Mouse (Mus musculus) cerebellum, postnatal 4 days (tissue): ENCODE measurements around the gene Ccl8.

Source experiments
- DNase-seq, 2 experiments: peaks; one replicate each; pipeline ENCODE4 v3.0.0; 2022; ENCODE audit warnings: low spot score in 2 of 2, mixed read lengths in 1 of 2

Gene Ccl8

DNA sequence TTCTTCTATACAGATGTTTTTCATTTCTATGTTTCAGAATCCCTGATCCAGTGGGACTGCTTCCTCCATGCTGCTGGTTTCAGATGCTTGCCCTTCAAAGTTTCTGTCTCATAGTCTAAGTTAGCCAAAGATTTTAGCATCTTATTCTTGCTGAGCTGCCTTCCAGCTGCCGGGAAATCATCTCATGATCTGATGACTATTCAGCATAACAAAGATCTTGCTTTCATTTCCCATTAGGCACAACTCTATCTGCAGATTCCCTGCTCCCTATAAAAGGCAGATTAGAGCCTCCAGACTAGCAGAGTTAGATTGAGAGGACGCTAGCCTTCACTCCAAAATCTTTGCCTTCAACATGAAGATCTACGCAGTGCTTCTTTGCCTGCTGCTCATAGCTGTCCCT lies at the start of gene Ccl8:
TSS of gene Ccl8 (plus strand) at position 301 of the 400 bp plus-strand sequence.
- no peak for DNase-seq

DNA sequence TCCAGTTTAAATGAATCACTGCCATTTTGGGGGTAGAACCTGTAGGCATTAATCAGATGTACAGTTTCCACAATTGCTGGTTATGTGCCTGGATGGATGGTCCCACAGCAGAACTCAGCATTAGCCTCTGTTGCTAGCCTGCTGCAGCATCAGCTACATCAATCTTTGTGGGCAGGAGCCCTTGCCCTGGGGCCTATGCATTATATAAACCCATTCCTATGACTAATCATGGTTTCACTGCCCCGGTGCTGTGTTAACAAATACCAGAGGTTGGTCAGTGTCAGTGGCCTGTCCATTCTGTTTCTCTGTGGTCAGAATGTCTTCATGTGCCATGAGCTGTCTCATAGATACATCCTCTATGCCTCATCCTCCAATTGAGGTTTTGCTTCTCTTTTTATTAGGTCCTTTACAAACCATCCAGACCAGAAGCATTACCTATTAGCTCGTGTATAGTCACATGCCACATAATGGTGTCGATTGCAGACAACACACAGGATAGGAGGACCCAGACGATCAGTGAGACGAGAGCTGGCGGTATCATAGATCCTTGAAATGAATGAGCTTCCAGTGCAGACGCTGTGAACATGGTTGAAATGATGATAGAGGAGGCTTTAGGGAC lies 47.9 kb upstream of the Ccl8 start:
- DNase-seq, result no peak

DNA sequence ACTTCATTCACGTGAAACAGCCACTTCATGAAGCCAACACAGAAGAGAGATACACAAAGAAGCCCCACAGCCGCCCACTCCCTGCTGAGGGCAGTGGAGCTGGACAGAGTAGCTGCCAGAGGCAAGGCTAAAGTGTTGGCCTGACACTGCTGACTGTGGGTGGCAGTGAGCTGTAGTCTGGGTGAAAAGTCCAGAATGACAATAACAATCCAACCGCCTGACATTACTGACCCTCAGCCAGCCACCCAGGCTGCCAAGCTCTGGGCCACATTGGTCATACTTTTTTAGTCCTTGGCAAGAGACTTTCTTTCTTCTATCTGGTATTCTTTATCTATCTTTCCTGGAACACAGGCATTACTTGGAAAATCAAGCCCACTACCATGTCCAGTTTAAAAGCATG lies 43.9 kb upstream of the Ccl8 start:
- DNase-seq, result no peak

DNA sequence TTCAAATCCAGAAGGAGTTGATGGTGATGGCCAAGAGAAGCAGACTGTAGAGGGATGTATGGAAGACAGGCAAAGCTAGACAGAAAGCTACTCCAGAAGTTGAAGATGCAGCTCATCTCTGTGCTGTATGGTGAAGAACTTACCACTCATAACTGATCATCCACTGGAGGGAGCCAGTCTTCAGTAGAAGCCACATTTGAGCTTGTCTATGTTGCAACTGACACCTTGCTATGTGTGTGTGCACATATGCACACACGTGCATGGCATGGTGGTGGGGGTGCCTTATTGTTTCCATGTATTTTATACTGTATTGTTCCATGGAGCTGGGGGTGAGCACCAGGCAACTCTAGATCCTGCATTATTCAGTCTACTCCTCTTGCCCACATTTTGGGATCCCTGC lies 42.6 kb upstream of the Ccl8 start:
- no peak for DNase-seq

DNA sequence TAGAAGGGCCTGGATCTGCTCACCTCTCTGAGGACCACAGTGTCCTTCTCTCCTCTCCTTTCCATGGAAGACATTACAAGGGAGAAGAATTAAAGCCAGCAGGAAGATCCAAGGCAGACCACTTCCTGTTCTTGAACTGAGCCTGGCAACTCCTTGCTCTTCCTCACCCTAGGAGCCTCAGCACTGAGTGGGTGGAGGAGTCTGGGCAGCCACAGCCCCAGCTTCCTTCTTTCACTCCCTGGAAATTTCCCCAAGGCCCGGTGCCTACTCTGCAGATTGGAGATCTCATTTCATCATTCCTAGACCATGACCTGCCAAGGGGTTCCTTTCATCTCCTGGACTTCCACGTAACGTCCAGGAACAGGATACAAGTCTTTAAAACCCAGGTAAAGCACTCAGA lies 42.0 kb upstream of the Ccl8 start:
- no peak for DNase-seq

DNA sequence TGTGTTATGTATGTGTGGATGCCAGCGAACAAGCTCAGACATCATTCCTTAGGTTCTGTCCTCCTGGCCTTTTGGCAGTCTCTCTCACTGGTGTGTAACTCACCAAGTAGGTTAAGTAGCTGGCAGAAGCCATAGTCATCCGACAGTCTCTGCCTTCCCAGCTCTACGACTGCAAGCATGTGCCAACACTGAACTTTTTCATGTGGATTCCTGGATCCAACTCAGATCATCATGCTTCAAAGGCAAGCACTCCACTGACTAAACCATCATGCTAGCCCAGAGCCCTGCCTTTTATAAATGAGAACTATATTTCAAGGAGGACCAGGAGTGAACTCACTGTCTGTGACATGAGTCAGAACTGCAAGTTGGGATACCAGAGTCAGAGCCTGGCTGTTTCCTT lies 41.3 kb upstream of the Ccl8 start:
- no peak for DNase-seq

DNA sequence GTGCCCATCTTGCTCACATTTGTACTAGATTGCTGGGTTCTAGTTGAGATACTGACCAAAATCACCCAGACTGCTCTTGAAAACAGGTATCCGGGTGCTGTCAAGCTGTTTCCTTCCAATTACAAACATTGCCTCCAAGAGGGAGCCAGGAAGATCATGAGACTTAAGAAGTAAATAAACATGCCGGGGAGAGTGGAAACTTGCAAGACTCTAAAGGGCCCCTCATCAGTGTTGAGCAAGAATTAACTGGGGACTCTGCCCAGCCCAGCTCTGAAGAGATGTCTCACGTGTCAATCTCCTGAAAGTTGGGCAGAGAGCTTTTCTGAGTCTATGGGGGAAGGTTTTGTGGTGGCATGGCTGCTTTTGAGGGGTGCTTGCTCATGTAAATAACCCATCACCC lies 38.0 kb upstream of the Ccl8 start:
- no peak for DNase-seq

DNA sequence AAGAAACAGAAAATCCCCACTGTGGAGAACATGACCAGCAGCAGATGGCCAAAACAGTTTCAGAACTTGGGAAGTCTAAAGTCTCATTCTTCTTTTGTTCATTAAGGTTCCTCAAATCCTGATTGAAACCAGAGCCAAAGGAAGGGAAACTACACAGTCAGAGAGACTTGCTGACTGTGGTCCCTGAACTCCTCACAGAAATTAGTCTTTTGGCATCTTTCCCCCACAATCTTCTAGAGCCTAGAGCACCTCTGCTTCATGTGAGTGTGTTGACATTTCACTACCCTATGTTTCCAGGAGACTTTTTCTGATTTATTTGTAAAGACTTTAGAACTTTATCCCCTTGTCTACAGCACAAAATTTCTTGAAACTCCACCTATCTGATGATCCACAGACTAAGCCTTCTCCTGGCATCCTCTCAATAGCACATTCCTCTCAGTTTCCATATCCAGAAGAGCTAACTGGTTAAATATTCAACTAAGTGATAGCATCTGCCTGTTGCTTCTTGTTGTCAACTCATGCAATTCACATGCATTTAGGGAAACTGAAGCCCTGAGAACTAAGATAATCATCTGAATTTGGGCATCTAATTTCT lies 36.8 kb upstream of the Ccl8 start:
- no peak for DNase-seq

DNA sequence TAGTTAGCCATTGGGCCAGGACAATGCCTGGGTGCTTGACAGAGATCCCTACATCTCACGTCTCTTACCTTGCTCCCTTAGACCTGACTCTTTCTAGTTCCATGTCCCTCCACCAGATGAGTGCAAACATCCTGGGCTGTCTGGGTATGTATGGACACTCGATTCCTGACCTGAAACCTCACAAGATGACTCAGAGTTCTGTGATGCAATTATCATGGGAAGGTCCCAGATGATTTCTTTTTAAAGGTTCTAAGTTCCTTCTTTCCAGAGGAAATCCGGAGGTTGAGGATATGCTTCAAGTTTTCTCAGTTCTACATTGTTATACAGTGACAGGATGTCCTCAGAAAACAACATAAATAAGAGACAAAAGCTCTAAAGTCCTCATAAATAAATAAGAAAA lies 34.1 kb upstream of the Ccl8 start:
- DNase-seq, result no peak

DNA sequence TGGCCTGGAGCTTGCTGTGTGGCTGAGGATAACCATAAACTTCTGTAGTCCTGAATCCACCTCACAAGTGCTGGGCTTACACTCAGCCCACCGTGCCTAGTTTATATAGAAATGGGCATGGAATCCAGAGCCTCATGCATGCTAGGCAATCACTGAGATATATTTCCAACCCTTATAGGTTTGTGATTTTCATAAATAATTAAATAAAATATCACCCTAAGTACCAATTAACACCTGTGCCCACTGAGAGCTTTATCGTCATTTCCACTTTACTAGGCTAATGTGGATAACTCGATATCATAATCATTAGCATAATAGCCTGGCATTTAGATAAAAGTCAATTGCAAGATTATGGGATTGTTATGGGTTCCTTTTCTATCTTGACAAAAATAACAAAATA lies 30.6 kb upstream of the Ccl8 start:
- no peak for DNase-seq

DNA sequence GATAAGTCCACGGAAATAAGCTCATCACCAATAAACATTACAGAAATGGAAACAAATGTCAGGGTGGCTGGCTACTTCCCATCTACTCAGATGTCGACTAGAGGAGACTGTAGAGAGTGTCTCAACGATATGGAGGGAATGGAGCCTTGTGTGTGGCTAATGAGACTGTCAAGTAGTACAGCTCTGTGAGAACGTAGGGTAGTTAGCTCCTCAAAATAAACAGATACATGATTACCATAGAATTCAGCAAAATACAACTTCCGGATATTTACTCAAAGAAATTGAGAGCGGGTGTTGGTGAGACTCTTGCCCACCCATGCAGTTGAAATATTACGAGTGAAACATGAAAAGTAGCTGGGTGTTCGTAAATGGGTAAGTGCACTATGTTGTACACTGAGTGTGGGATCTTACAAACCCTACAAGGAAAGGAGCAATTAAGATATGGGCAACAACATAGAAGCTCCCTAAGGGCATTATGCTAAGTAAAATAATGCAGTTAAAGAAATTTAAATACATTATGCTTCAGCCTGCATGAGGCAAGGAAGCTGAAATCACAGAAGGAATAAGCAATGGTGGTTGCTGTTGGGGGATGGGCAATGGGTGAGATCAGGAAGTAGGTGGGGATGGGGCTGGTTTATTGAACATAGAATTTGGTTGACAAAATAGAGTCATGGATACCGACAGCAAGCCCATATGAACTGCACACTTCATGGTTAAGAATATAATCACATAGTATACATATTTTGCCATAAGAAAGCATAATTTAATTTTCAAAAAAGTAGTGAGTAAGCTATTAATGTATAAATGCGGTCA lies 15.3 kb upstream of the Ccl8 start:
- no peak for DNase-seq

DNA sequence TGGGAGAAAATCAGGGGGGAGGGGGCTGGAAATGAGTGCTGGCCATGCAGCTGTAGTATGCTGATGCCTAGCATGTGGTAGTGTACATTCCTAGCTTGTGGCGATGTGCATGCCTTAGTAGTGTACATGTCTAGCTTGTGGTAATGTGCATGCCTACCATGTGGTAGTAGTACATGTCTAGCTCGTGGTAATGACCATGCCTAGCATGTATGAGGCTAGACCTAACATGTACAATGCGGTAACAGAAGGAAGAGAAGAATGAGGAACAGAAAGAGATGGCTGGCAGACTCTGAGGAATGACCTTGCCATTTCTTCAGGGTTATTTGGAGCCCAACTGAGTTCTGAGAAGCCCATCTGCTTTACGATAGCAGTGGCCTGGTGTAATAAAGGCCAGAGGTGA lies 13.9 kb upstream of the Ccl8 start:
- no peak for DNase-seq

DNA sequence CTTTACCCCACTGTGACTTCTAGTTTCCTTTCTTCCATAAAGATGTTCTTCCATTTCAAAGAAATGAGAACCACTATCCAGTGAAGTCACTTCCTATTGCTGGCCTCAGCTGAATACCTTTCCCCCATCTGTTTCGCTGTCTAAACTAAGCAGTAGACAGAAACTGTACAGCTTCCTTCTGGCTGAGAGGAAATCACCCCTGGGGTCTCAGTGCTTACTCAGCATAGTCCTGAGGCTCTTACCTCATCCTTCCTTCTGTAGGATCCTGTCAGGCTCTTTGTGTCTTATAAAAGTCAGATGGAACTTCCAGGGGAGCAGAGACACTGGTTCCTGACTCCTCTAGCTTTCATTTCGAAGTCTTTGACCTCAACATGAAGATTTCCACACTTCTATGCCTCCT lies 13.5 kb upstream of the Ccl8 start, which contains the start of gene Ccl12:
TSS of gene Ccl12 (plus strand) at position 317 of the 400 bp plus-strand sequence.
- no peak for DNase-seq

DNA sequence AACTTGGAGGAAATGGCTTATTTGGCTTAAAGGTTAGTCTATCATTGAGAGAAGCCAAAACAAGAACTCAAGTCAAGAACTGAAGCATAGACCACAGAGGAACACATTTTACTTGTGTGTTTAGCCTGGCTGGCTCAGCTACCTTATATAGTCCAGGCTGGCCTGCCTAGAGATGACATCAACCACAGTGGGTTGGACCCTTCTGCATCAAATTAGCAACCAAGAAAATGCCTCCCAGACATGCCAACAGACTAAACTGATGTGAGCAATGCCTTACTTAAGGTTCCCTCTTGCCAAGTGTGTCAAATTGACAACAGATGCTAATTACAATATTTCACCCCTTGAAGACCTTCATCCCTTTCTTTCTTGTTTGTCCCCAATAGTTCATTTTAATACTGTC lies 5.4 kb upstream of the Ccl8 start:
- no peak for DNase-seq

DNA sequence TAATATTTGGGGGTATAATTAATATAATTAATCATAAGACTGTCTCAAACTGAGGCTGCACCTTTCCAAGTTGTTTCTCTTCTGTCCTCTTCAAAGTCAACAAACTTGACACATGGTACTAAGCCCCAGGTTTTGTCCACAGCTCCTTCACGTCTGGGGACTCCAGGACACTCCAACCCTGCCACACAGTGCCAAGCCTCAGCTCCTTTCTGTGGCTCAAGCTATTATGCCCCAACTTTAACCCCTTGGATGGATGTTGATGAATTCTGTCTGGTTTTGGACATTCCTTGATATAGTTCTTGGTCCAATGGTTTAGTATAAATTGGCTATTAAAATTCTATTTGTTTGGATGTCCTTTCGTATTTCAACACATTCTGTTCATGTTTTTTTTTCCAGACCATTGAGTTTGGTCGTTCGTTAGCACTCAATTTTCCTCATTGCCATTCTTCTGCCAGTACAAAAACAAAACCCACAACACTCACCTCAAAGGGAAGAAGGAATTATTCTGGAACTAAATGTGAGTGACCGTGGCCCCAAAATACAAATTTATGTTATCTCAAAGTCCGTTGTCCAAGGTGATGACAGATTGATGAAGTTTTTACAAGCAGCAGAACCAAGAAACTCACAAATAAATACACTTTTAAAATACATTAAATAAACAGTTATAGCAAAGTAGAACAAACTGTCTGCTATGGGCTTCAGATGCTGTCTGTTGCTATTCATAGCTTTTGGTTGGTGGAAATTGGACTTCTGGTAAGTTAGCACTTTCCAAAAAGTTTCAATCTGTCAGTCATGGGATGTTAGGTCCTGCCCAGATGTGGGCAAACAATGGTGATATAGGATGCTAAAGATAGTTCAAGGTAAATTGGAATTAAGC lies 4.4 kb upstream of the Ccl8 start:
- DNase-seq, result no peak

DNA sequence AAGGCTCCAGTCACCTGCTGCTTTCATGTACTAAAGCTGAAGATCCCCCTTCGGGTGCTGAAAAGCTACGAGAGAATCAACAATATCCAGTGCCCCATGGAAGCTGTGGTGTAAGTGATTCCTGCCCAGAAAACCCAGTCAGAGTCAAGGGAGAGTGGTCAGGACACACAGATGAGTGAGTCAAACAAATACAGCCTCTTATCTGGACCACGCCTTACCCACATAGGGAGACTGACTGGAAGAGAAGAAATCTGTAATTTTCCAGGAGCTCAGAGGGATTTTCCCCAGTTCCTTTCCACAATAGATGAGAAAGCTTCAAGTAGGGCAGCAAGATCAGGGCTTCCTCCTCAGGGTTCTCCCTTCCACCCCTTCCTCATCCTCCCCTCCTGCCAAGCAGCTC lies 1.1 kb downstream of the Ccl8 start:
- no peak for DNase-seq

DNA sequence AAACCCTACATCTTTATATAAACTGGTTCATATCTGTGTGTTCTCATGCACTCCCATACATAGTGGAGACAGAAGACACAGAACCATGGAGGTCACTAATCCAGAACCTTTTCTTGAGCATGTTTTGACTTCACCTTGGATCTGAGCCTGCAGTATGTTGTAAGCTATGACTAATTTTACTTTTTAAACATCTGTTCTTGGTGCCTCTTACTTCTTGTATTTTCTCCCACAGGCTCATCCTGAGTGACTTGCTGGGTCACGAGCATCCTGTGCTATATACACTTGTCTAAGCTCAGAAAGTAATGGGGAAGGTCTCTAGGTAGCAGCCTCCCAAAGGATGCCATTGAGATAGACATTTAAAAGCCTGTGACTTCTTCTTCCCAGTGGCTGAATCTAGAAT lies 18.0 kb downstream of the Ccl8 start:
- DNase-seq, result no peak

DNA sequence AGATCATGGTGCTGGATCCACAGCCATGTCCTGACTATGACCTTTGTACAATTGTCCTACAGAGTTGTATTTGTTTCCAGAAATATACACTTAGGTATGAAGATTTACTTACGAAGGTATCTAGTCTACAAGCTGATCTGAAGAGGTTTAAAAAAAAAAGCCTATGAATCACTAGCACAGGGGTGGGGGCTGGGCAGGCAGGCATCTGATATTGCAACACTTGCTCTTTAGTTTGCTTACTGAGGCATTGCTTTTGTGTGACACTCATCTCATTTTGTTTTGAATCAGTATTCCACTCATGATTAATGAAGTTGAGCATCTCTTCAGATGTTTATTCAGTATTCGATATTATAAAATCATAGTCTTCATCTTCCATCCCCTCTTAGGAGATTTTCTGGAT lies 21.2 kb downstream of the Ccl8 start:
- no peak for DNase-seq

DNA sequence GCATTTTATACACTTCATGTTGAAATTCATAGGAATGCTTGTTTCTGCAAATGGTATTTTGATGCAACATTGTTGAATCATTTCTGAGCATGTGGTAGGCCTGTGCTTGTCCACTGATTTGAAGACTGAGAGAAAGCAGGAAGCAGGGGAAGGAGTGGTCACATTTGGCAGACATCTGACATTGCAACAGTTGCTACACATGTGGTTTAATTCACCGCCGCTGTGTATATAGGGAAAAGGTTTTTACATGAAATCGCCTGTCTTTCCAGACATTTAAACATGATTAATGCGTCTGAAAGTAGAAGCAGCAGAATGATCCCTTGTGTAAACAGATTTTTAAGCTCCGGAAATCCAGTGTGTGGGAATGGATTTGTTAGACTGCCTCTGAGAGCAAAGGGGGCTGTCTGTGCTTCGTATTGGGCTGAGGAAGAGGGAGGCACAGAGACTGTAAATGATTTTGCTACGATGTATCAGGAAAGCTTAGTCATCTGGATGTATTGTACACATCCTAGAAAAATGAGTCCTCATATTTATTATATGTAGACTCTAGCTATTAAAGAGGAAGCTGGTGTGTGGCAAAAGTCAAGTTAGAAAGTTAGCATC lies 24.6 kb downstream of the Ccl8 start:
- no peak for DNase-seq

DNA sequence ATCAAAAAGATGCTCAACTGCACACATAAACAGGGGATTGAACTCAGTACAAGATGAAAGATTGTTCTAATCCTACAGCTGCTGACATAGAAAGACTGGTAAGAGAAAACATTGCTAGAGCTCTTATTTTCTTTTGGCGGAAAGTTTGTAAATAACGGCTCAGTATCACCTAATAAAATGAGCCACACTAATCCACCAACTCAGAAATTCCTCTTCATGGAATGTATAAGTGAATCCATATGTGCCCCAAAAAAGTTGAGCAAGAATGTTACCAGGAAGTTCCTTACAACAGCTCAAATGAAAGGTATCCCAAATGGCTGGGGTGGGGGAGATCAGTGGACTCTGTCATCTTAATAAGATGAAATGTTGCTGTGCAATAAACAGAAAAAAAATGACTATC lies 44.1 kb downstream of the Ccl8 start:
- DNase-seq, result no peak

DNA sequence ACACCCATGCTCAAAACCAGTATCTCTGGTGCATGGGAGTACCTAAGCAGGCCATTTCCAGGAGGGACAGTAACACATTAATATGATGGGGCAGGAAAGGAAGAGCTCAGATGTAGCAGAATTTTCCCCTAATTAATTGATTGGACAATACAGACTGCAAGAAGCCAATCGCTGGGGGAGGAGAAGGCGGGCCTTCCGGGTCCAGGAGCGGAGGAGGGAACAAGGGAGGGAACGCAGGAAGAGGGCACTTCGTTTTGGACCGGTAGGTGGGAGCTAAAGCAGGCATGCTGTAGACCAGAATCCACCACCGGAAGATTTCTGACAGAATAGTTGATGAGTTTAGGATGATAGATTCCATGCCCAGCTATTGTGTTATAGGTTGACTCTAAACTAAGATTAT lies 48.3 kb downstream of the Ccl8 start:
- no peak for DNase-seq
